Mouse (Mus musculus): ENCODE results near the gene Twist2.

DNA sequence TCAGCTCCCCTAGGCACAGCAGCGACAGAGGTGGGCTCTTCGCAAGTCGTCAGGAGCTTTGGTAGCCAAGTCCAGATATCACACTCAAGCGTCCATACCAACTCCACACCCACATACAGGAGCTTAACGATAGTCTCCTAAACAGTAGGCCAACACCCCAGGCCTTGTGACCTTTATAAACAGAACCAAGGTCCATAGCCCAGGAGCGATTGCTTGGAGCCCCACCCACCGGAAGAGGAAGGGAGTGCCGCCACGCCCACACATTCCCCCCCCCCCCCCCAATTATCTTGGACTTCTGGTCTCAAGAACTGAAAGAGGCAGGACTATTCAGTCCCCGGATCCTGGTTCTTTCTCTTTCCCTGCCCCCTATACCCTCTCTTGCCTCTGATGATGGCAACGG, 92.3 kb downstream of the Twist2 start:
- no peak for TF ChIP-seq POLR2A (IDR thresholded peaks at IDR 0.05; ENCODE audit: borderline replicate concordance, control insufficient read depth, low read depth, low read length)
- TF ChIP-seq CTCF (IDR thresholded peaks at IDR 0.05; ENCODE audit: control insufficient read depth, insufficient read depth, low read length), result no peak

Data from bone marrow, adult 2 months (tissue).